Mouse (Mus musculus): Measurements from ENCODE around the gene Aurkaip1. TPM values are rescaled to one million over a fixed set of nuclear protein-coding genes. Genes with fewer than 3 reads are reported as not detected.

Aurkaip1 gene
- polyA plus RNA-seq, 1 experiment from 2014 or later, result 129 TPM

DNA sequence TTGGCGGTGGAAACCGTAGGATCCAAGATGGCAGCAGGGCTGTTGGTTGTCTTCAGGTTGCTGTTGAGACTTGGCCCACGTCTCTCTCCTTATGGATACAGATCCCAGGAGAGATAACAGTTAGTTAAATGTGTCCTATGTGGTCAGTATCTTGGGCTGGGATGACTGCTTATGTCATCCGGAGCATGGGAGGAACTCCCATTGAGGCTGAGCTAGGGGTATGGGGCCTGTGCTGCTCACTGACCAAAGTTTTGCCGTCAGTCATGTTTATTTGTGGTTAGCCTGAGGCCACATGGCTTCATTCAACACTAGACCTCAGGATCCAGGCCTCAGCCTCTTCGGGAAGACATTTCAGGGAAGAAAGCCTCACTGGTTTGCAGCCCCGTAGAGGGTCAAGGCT lies 40.3 kb downstream of the Aurkaip1 start:
- WGBS, result 92% methylated on average over 7 of the region's 7 CpGs

More for the DNA sequence above, 40.3 kb downstream of the Aurkaip1 start:
- peaks cover 14% of the 10 kb centered on the region for H3K36me3 ChIP-seq (ENCODE audit: control insufficient read depth, insufficient read depth, low read length)
- no peaks in the 10 kb centered on the region for H3K27me3 ChIP-seq (ENCODE audit: control insufficient read depth, insufficient read depth, low read length)
- no peak for DNase-seq (ENCODE audit: low spot score)
- no peak for ATAC-seq (ENCODE audit: insufficient read depth, low FRiP score, low TSS enrichment)
- no peak overlapping the region for H3K27ac ChIP-seq (ENCODE audit: low read depth, low read length)
- no peaks in the 10 kb centered on the region for H3K9me3 ChIP-seq (ENCODE audit: control insufficient read depth, low read length)
- no peak overlapping the region for H3K4me2 ChIP-seq (ENCODE audit: low read depth)
- peaks cover 5% of the 10 kb centered on the region for H3K4me1 ChIP-seq (ENCODE audit: control insufficient read depth, insufficient read depth, low read length)
- H3K4me3 ChIP-seq (ENCODE audit: low read depth, low read length), result no peak overlapping the region
- H3K9ac ChIP-seq (ENCODE audit: low read length), result no peak overlapping the region

Small RNAs within 50 kb of the gene (microRNA-seq; reads per million reads assigned to microRNA genes)
- gene Gm27743, result not detected

Other genes with a start within 250 kb of the Aurkaip1 start
- gene Slc35e2, start 229.9 kb upstream of the Aurkaip1 start, polyA plus RNA-seq (2014; fragmentation: Nextera tagmentation; extraction: Ambion mirVana), result 18.3 and 18.7 TPM in 2 replicates
- gene Cdk11b, start 206.4 kb upstream of the Aurkaip1 start, polyA plus RNA-seq (2014; fragmentation: Nextera tagmentation; extraction: Ambion mirVana), result 70.5 and 74.7 TPM in 2 replicates
- gene Gm10563, start 185.9 kb upstream of the Aurkaip1 start, polyA plus RNA-seq (2014; fragmentation: Nextera tagmentation; extraction: Ambion mirVana), result not detected in 2 replicates
- gene Mmp23, start 177.9 kb upstream of the Aurkaip1 start, polyA plus RNA-seq (2014; fragmentation: Nextera tagmentation; extraction: Ambion mirVana), result 3.2 and 4.0 TPM in 2 replicates
- gene Mib2, start 162.1 kb upstream of the Aurkaip1 start, polyA plus RNA-seq (2014; fragmentation: Nextera tagmentation; extraction: Ambion mirVana), result 13.3 and 14.5 TPM in 2 replicates
- 2.2 and 2.7 TPM in 2 replicates for gene Fndc10, start 136.9 kb upstream of the Aurkaip1 start, polyA plus RNA-seq (2014; fragmentation: Nextera tagmentation; extraction: Ambion mirVana)
- gene Ssu72, start 126.5 kb upstream of the Aurkaip1 start, polyA plus RNA-seq (2014; fragmentation: Nextera tagmentation; extraction: Ambion mirVana), result 154 and 158 TPM in 2 replicates
- 0.64 and 1.3 TPM in 2 replicates for gene Tmem240, start 96.5 kb upstream of the Aurkaip1 start, polyA plus RNA-seq (2014; fragmentation: Nextera tagmentation; extraction: Ambion mirVana)
- 92.4 and 101 TPM in 2 replicates for gene Atad3a, start 70.2 kb upstream of the Aurkaip1 start, polyA plus RNA-seq (2014; fragmentation: Nextera tagmentation; extraction: Ambion mirVana)
- 11.7 and 13.1 TPM in 2 replicates for gene Vwa1, start 56.6 kb upstream of the Aurkaip1 start, polyA plus RNA-seq (2014; fragmentation: Nextera tagmentation; extraction: Ambion mirVana)
- 0.33 and 0.49 TPM in 2 replicates for gene Tmem88b, start 45.4 kb upstream of the Aurkaip1 start, polyA plus RNA-seq (2014; fragmentation: Nextera tagmentation; extraction: Ambion mirVana)
- not detected in 2 replicates for gene Ankrd65, start 40.8 kb upstream of the Aurkaip1 start, polyA plus RNA-seq (2014; fragmentation: Nextera tagmentation; extraction: Ambion mirVana)
- gene Mrpl20, start 28.4 kb upstream of the Aurkaip1 start, polyA plus RNA-seq (2014; fragmentation: Nextera tagmentation; extraction: Ambion mirVana), result 225 and 246 TPM in 2 replicates
- 172 and 188 TPM in 2 replicates for gene Ccnl2, start 18.8 kb upstream of the Aurkaip1 start, polyA plus RNA-seq (2014; fragmentation: Nextera tagmentation; extraction: Ambion mirVana)
- gene Mxra8, start 8.4 kb downstream of the Aurkaip1 start, polyA plus RNA-seq (2014; fragmentation: Nextera tagmentation; extraction: Ambion mirVana), result 33.6 and 38.5 TPM in 2 replicates
- 14.2 and 15.1 TPM in 2 replicates for gene Dvl1, start 16.1 kb downstream of the Aurkaip1 start, polyA plus RNA-seq (2014; fragmentation: Nextera tagmentation; extraction: Ambion mirVana)
- gene Tas1r3, start 32.1 kb downstream of the Aurkaip1 start, polyA plus RNA-seq (2014; fragmentation: Nextera tagmentation; extraction: Ambion mirVana), result 0.45 and 0.48 TPM in 2 replicates
- 23.4 and 28.3 TPM in 2 replicates for gene Cptp, start 38.2 kb downstream of the Aurkaip1 start, polyA plus RNA-seq (2014; fragmentation: Nextera tagmentation; extraction: Ambion mirVana)
- 89.7 and 95.0 TPM in 2 replicates for gene Ints11, start 38.3 kb downstream of the Aurkaip1 start, polyA plus RNA-seq (2014; fragmentation: Nextera tagmentation; extraction: Ambion mirVana)
- gene Pusl1, start 60.5 kb downstream of the Aurkaip1 start, polyA plus RNA-seq (2014; fragmentation: Nextera tagmentation; extraction: Ambion mirVana), result 37.5 and 42.2 TPM in 2 replicates
- 44.3 and 45.4 TPM in 2 replicates for gene Acap3, start 60.5 kb downstream of the Aurkaip1 start, polyA plus RNA-seq (2014; fragmentation: Nextera tagmentation; extraction: Ambion mirVana)
- 154 and 162 TPM in 2 replicates for gene Ube2j2, start 112.6 kb downstream of the Aurkaip1 start, polyA plus RNA-seq (2014; fragmentation: Nextera tagmentation; extraction: Ambion mirVana)
- gene C1qtnf12, start 131.0 kb downstream of the Aurkaip1 start, polyA plus RNA-seq (2014; fragmentation: Nextera tagmentation; extraction: Ambion mirVana), result 19.6 and 22.0 TPM in 2 replicates
- gene B3galt6, start 161.4 kb downstream of the Aurkaip1 start, polyA plus RNA-seq (2014; fragmentation: Nextera tagmentation; extraction: Ambion mirVana), result 18.9 and 19.9 TPM in 2 replicates
- gene Sdf4, start 161.6 kb downstream of the Aurkaip1 start, polyA plus RNA-seq (2014; fragmentation: Nextera tagmentation; extraction: Ambion mirVana), result 136 and 139 TPM in 2 replicates
- 0.45 TPM in 2 replicates for gene Tnfrsf4, start 182.6 kb downstream of the Aurkaip1 start, polyA plus RNA-seq (2014; fragmentation: Nextera tagmentation; extraction: Ambion mirVana)
- gene Tnfrsf18, start 194.9 kb downstream of the Aurkaip1 start, polyA plus RNA-seq (2014; fragmentation: Nextera tagmentation; extraction: Ambion mirVana), result 0.62 and 0.82 TPM in 2 replicates
- gene Ttll10, start 228.1 kb downstream of the Aurkaip1 start, polyA plus RNA-seq (2014; fragmentation: Nextera tagmentation; extraction: Ambion mirVana), result not detected in 2 replicates

All from neural tube, embryonic 11.5 days (tissue).